Mouse (Mus musculus) kidney, postnatal 36 days (tissue): ENCODE measurements at regions not wholly inside any gene's neighbourhood (a gene's known extent, or its start where the extent isn't known, plus 50 kb on each side); places are given as distances from the start of the nearest gene placed in this dataset.

Source experiments
- DNase-seq, 2 experiments: peaks; one replicate each; pipeline ENCODE4 v3.0.0; 2021 to 2022; ENCODE audit warnings: mixed read lengths in 2 of 2

- DNase-seq = no peak
Observed at GRCm38 (mm10) chr19:14740936-14741335, 143.1 kb upstream of the Tle4 start.

GRCm38 (mm10) chr19:14740139-14740538 lies 142.3 kb upstream of the Tle4 start:
- peak in 1 of 2 experiments; percentile 4 for DNase-seq

GRCm38 (mm10) chr19:14736514-14736913 lies 138.7 kb upstream of the Tle4 start:
- DNase-seq = no peak

GRCm38 (mm10) chr19:14725329-14725728 lies 127.5 kb upstream of the Tle4 start:
- no peak for DNase-seq

- no peak for DNase-seq
Observed at GRCm38 (mm10) chr19:14724637-14725036, 126.8 kb upstream of the Tle4 start.

- DNase-seq = no peak
Observed at GRCm38 (mm10) chr19:14705791-14706190, 107.9 kb upstream of the Tle4 start.

GRCm38 (mm10) chr19:14701116-14701515 lies 103.3 kb upstream of the Tle4 start:
- no peak for DNase-seq

- no peak for DNase-seq
Observed at GRCm38 (mm10) chr19:14695369-14695768, 97.5 kb upstream of the Tle4 start.

GRCm38 (mm10) chr19:14692183-14692582 lies 94.3 kb upstream of the Tle4 start:
- DNase-seq = peak; percentile 41 to 60

GRCm38 (mm10) chr19:14685628-14686027 lies 87.8 kb upstream of the Tle4 start:
- DNase-seq = no peak

- no peak for DNase-seq
Observed at GRCm38 (mm10) chr19:14684669-14685068, 86.8 kb upstream of the Tle4 start.

- no peak for DNase-seq
Observed at GRCm38 (mm10) chr19:14681306-14681705, 83.5 kb upstream of the Tle4 start.

GRCm38 (mm10) chr19:14679776-14680175 lies 81.9 kb upstream of the Tle4 start:
- no peak for DNase-seq

- DNase-seq = no peak
Observed at GRCm38 (mm10) chr19:14678584-14678983, 80.7 kb upstream of the Tle4 start.

- DNase-seq = no peak
Observed at GRCm38 (mm10) chr19:14676929-14677328, 79.1 kb upstream of the Tle4 start.

- DNase-seq = no peak
Observed at GRCm38 (mm10) chr19:14670821-14671104, 72.9 kb upstream of the Tle4 start.

GRCm38 (mm10) chr19:14670078-14670820 lies 72.4 kb upstream of the Tle4 start:
- no peak for DNase-seq

GRCm38 (mm10) chr19:14668512-14669181 lies 70.8 kb upstream of the Tle4 start:
- DNase-seq = no peak

GRCm38 (mm10) chr19:14664682-14665417 lies 67.0 kb upstream of the Tle4 start:
- no peak for DNase-seq

- no peak for DNase-seq
Observed at GRCm38 (mm10) chr19:14664096-14664586, 66.3 kb upstream of the Tle4 start.

- DNase-seq = no peak
Observed at GRCm38 (mm10) chr19:14663350-14663749, 65.5 kb upstream of the Tle4 start.

GRCm38 (mm10) chr19:14659725-14660124 lies 61.9 kb upstream of the Tle4 start:
- DNase-seq = no peak

- DNase-seq = no peak
Observed at GRCm38 (mm10) chr19:14658479-14658878, 60.6 kb upstream of the Tle4 start.

- DNase-seq = no peak
Observed at GRCm38 (mm10) chr19:14656022-14656388, 58.2 kb upstream of the Tle4 start.
